Mouse (Mus musculus) embryo, embryonic 11 days (tissue): Measurements from ENCODE around the gene Susd1.

ENCODE experiments used
- DNase-seq: peaks from one replicate; pipeline ENCODE4 v3.0.0-alpha.2; 2015

The Susd1 gene

DNA sequence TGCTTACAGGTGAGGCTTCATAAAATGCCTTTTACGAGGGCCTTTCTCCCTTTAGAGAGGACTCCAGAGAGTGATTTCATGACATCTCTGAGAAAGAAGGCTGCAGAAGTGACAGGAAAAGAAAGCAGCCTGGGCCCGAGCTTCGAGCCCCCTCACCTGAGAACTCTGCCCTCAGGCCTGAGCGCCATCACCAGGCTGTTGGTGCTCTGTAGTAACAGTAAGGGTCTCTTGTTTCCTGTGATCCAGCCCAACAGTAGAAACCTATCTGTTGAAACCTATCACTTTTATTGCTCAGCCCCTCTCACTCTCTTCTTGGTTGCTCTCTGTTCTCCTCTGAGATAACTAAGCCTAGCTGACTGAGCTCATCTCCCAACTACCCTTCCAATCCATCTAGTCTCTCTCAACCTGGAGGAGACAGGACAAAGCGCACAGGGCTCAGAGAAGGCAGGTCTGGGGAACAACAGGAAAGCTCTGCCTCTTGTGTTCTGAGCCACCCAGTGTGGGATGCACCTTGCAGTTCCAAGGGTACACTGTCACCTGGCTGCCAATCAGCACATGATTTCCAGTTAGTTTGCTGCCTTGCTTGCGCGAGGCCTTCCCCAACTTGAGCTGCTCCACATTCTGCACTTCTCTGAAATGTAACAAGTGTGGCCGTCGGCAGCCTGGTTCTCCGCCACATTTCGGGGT lies 101.4 kb downstream of the Susd1 start:
- DNase-seq = no peak

DNA sequence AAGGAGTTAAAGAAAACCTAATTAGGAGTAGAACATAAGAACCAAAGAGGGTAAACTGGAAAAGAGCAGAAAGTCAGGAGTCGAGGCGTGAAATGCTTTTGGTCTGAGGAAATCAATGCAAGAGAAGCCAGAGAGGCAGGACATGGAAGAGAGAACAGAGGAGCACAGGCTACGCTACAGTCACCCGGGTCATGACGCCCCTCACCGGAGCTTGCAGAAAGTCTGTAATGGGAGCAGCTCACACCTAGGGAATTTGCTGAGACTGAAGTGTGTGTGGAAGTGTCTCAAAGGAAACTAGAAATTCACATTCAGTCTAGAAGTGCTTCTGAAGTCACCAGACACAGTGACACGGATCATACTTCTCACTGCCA lies 102.0 kb downstream of the Susd1 start:
- no peak for DNase-seq

DNA sequence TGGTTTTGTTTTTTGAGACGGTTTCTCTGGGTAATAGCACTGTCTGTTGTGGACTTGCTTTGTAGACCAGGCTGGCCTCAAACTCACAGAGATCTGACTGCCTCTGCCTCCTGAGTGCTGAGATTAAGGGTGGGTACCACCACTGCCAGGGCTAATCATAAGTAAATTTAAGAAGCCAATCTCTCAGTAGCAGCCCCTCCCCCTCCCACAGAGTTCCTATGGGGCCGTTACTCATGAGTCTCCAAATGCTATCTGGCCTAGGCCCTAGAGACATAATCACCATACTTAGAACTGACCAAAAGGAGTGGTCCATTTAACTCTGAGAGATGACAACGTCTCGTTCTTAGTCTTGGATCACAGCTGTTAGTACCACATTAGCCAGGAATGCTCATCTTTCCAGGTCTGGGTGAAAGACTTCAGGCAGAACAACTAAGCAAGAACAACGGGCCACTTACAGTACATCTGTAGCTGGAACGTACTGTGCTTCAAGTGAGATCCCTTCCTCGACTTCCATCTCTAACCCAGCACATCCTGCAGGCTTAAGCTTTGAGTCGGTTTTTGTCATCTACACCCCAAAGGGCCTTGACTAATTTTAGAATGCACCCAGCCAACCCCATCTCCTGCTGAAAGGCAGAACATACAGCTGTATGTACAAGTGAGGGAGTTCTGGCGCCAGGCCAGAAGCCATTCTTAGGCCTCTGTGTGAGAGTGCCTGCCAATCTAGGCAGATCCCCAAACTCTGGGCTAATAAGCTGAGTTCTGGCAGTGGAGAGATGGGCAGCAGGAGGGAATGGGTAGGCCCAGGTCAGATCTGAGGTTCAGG lies 102.6 kb downstream of the Susd1 start:
- DNase-seq = no peak

DNA sequence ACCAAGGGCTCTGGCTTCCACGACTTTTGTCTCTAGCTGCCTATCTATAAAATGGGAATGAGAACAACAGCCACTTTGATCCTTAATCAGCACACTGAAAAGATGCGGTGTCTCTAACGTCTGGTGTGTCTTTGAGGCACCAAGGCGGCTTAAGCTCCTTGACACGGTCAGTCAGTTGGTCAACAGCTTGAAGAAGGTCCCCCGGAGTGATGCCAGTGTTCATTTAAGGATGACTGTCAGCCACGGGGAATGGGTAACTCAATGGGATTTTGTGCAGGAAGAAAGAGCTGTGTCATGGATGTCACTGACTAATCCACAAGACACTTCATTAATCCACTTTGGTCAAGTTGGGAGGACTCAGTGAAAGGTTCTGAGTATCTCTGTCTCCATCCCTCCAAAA lies 103.3 kb downstream of the Susd1 start:
- no peak for DNase-seq

DNA sequence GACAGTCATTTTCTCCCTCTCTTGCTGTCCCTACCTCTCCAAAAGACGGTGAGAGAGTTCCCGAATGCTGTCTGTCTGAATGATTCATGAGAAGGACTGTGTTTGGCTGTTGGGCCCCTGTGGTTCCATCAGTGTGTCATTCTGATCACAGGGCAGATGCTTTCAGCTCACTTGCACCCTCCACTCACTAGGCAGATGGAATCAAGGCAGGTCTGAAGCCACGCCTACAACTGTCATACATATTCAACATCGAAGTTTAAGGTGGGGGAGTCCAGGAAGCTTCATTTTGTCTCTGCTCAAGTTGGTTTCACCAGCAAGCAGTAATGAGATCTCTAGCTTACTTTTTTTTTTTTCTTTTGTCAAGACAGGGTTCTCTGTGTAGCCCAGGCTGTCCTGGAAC lies 104.2 kb downstream of the Susd1 start:
- DNase-seq = no peak

DNA sequence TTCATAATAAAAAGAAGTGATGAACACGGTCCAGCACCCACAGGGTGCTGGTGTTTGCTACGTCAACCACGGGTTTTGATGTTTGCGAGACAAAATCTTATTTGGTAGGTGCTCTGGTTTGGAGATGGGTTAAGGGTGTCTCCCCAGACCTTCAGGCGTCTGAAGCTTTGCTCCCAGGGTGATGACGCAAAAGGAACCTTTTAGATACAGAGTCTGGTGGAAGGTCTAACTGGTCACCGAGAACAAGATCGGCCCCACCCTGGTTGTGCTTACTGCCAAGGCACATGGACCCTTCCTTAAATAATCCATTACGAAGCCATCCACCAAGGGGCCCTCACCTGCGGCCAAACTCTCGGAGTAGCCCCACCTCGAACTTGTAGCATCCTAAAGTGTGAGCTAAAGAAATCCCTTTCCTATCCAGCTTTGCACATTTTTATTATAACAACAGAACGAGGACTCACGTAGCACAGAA lies 105.0 kb downstream of the Susd1 start:
- DNase-seq = no peak

DNA sequence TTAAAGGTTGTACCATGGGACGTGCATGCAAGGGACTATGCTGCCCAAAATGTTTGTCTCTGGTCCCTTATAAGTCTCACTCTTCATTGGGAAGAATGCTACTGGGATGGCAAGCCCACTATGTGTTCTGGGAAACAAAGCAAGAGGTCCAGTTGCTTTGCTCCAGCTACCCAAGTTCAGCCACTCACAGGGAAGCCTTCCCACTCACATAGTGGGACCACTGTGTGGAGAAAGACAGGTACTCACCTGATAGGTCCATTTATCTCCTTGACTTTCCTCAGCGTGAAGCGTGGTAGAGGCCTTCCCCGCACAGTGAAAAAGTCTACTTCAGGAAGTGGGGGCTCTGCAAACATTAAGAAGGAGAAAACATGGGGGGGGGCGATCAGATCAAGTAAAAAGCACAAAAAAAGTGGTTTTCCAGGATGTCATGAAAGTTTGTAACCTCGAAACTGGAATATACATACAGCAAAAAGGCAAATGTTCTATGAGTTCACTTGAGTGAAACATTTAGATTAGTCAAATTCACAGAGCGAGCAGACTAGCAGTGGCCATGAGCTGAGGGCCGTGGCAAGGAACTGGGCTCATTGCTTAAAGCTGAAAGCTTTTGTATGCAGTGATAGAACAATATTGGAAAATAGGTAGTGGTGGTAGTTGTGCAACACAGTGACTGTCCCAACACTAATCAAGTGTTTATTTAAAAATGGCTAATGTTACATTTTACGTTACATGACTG lies 105.6 kb downstream of the Susd1 start:
- no peak for DNase-seq

DNA sequence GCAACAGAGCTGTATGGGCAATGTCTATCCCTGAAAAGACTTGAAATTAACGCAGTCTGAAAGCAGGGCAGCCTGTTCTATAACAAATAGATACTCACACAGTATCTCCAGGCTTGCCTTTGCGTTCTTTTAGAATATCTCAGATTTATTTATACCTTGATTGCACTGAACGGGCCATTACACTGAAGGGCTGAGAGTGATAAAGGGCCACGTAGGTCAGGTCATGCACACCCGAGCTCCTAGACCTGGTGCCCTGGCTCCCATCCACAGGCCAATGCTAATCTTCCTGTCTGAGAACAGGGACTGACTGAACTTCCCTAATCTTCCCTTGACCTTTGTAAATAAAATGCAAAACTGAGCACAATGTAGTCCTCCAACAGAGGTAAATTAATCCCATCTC lies 106.3 kb downstream of the Susd1 start:
- no peak for DNase-seq

DNA sequence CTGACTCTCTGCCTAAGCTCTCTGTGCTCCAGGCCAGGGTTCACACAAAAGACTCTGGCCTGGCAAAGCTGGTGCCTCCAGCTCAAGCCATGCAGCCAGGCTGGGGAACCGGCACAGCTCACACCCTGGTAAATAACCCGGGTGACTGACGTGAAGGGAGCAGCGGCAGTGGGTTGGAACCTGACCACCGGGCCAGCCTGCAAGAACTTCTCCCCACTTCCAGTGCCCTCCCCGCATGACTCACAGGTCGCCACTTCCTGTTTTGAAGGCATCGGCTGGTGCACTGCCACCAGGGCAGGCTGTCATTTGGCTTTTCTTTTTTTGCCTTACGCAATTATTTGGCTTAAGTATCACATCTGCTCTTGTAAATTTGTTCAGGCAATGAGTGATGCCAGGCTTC lies 106.8 kb downstream of the Susd1 start:
- no peak for DNase-seq

DNA sequence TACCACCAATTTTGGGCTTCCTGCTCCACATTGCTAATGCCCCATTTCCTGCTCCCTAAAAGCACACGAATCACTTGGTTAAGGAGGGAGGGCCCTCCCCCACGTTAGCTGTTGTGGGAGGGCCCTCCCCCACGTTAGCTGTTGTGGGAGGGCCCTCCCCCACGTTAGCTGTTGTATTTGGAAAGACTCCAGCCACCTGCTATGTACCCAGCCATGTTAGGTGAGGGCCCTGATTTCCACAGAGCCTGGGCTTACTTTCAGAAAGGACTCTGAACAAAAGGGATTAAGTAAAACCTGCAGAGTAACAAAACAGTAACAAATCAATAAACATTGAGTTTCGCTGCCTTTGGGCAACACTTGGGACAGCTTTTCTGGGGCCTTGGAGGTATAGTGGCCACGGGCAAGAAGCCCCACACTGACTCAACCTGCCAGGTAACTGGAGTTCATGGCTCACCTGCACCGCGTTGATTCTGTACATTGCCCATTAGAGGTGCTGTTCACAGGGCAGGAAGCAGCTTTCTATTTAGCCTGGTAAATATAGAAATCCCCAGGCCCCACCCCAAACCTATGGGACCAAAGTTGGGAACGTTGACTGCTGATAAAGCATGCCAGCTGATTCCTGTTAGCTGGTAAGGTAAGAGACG lies 107.3 kb downstream of the Susd1 start:
- no peak for DNase-seq

DNA sequence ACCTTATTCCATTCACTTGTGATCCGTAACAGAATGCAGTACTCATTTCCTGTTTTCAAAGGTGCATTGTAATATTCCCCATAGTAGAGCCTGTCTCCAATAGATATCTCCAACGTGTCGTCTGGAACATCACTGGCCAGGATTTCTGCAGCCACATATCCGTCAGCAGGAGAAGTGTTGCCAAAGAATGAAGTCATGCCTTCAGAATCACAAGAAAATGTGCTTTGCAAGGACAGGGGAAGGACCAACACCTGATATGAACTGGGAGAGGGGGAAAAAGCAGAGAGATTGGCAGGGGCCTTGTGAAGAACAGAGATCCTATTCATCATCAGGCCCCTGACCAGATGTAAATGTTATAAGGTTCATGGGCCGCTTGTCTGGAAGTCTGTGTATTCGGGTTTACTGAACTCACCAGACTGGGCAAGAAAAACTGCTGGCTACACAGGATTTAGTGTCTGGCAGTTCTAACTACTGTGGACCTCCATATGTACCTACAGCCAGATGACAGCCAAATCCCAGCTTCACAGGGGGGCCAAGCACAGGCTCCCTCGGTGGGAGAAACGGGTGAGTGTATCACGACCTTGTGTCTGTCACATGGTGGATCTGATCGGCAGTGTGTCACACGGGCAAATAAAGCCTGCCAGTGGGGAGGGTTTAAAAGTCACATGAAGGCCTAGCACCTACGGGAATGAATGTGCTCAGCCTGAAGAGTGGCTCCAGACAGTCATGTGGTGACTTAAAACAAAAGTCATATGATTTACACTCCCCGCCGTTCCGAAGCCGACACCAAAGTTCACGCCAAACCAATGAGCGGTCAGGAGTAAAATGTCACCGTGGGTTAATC lies 108.8 kb downstream of the Susd1 start:
- DNase-seq = no peak

DNA sequence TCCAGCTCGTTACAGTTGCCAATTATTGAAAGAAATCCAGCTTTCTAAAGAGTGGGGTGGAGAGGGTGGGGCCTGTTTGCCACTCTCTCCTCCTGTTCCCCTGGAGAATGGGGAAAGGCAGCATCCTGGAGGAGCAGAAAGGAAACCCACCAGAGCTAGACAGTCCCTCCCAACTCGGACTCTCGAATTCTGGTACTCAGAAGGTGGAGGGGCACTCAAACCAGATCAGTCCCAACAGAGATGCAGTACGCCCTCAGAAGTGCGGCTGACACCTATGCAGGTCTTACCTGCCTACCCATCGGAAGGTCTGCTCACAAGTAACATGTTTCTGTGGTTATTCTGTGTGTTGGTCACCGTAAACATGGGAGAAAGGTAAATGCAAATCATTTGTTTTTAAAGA lies 109.6 kb downstream of the Susd1 start:
- no peak for DNase-seq

DNA sequence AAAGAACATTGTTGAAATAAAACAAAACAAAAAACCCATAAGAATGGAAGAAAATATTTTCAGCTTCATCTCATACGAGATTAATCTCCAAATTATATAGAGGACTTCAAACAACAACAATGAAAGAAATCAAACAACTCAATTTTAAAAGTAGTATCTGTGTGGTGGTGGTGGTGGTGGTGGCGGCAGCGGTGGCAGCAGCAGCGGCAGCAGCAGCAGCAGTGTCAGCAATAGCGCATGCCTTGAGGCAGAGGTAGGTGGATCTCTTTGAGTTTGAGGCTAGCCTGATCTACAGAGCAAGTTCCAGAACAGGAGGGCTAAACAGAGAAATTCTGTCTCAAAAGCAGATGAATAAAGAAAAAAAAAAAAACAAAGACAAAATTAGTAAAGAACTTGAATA lies 110.4 kb downstream of the Susd1 start:
- no peak for DNase-seq

DNA sequence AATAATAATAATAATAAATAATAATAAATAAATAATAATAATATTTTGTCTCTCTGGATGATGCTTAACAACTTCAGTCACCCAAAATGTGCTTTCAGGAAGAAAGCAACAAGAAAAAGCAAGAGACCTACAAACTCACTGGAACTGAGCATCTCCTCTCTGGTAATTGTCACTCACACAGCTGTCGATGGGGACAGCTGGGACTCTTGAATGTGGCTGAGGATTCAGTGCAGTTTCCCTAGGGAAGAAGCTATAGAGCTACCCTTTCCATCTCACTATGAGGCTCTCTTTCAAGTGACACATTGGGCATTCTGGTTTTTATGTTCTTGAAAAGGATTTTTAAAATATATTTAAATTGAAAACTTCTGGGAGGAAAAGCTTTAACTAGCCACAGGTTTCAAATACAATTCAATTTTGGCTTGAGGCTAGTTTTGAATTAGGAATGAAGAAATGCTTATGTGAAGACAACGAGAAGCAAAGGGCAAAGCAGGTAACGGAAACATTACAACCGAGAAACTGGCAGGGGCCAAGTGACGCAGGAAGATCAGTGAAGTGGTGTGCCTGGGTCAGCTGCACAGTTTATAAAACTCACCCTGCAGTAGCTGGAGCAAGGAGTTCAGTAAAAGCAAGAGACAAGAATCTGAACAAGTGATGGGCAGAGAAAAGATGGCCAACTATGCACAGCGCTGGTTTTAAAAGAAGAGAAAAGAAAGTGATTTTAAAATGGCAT lies 112.2 kb downstream of the Susd1 start:
- DNase-seq = no peak

DNA sequence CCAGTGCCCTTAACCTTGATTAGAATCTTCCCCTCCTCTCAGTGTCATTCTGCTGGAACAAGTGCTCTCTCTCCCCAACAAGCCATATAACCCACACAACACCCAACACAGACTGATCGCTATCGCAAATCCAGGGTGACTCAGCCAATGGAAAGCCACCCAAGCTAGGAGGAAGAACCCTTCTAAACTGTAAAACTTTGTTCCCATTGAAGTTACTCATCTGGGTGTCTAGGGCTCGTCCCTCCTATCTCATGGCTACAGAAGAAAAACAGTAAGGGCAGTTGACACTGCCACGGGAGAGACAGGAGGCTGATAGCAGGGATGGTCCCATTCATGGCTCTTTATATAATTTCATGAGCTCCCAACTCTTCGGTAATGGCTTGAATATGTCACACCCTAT lies 114.1 kb downstream of the Susd1 start:
- no peak for DNase-seq

DNA sequence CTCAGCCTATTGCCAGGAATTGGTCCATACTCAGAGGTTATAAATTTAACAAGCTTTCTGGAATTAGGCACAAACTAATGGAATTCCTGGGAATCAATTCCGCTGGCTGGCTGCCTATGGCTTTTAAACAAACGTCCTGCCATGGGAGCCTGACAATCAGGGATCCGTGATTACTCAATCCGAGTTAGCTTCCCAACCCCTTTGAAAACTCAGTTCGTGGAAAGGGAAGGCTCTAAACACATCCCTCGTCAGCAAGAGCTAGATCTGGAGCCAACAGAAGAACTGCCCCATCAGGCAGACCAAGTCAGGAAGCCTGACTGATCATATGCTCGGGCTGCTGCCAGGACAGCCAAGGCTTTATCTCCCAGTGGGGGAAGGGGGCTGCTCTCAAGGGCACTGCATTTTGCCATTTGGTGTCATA lies 115.2 kb downstream of the Susd1 start:
- peak; percentile 52 for DNase-seq

DNA sequence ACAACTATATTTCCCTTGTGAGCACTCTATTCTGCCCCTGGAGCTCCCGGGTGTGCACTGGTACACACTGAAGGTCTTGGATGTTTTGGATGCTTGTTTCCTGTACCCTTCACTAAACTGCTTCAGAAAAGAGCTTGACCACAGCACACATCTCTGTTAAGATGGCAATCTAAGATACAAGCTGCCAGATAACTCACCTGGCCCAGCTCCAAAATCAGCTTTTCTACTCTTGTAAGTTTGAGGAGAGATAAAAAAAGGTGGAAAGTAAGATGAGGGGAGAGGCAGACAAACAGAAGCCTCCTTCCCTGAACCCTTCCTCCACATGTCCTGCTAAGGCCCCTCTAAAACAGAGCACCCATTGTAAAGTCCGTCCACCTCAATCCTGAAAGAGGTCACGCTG lies 115.7 kb downstream of the Susd1 start:
- no peak for DNase-seq

DNA sequence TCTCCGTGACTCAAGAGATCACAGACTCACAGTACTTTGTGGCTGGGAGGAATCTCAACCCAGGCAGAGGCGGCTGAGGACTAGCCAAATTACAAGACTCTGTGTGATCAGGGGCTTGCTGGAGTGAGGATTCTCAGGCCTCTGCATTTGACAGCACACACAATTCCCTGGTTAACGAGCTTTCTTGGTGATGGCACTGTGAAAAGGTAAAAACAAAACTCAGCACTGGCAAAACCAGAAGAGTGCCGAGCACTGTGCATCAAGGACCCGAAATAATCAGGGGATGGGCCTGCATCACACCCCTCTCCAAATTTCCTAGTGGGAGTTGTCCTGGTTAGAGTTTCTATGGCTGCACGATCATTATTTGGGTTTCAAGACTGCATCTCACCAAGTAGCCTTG lies 116.4 kb downstream of the Susd1 start:
- DNase-seq = no peak

DNA sequence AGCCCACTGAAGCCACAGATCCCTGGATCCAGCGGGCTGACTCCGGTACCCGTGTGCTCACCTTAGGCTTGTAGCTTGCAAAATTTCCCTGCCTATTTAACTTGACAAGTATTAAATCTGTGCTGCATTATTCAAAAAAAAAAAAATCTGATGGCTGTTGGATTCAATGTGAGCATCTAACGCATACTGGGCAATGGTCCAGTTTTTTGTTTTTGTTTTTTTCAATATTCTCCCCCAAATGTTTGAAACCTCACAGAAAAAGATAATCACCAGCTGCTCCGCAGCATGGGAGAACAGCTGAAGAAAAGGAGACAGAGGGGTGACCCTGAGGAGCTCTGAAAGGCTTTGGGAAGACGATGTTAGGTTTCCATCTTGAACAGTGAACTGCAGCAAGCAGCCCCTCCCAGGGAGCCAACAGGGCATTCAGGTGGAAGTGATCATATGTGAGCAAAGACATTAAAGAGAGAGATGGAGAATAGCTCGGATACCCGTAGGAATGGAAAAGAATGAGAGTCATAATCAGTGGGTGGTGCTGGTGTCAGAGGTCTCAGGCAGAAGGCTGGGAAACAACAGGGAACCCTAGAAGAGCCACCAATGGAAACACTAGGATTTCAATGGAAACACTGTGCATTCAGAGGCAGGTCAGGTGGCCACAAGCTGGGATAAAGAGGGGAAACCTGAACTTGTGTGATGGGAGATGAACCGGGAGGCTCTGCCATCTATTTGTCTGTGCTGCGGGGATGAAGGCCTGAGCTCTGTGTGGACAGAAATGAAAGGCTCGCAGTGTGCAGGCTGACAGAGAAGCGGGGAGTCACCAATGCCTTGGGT lies 117.0 kb downstream of the Susd1 start:
- no peak for DNase-seq

DNA sequence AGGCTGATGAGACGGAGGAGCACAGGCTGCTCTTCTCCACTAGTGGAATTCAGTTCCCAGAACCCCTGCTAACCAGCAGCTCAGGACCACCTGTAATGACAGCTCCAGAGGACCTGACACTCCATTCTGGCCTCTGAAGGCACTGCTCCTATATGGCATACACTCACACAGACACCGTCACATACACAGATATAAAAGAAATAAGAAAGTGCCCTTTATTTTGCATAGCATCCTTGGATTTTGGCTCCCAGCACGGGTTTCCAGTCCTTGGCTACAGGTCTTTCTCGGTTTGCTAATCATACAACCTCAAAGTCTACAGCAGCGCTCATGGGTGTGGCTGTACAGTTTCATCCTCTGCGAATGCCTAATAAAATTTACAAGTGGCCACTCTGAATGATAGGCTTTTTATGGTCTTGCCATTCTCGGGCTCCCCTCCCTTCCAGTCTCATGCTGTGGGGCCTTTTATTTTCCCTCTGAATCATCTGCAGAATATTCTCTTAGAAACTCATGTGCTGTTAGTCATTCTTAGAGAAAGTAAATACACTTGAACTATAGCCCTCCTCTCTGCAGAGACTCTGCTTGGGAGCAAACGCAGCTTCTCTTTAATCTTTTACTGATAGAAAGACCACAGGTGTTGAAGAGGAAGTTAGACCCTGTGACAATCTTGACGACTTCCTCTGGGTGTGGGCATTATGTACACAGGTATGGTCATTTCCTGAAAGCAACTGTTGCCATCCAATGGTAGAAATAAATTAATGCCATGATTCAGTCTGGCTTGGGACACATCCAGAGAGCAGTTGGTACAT lies 119.1 kb downstream of the Susd1 start:
- no peak for DNase-seq
